Mouse (Mus musculus) hindbrain, embryonic 14.5 days (tissue): Measurements from ENCODE around the gene Prg3. TPM values are rescaled to one million over a fixed set of nuclear protein-coding genes. Genes with fewer than 3 reads are reported as not detected.

Source experiments
- ATAC-seq: fragments of 200-750 bp; cut with Nextera tagmentation; 2 replicates; pipeline ENCODE4 v1.8.0; 2017; ENCODE audit warnings: moderate number of reproducible peaks, mild to moderate bottlenecking, moderate TSS enrichment, moderate library complexity; ENCODE audit not compliant: low FRiP score
- DNase-seq: peaks from one replicate; pipeline ENCODE4 v3.0.0-alpha.2; 2015; ENCODE audit warnings: low spot score
- H3K27ac ChIP-seq: fragments of 300-500 bp; sonication (generic); 2 replicates; pipeline ENCODE4 v1.5.1; 2014; ENCODE audit warnings: mild to moderate bottlenecking, moderate library complexity
- H3K27me3 ChIP-seq: fragments of 300-500 bp; sonication (generic); 2 replicates; pipeline ENCODE4 v1.6.1; 2014; ENCODE audit warnings: mild to moderate bottlenecking, low read length, mixed read lengths; ENCODE audit not compliant: control insufficient read depth, insufficient read depth
- H3K36me3 ChIP-seq: fragments of 300-500 bp; sonication (generic); replicated peaks from 2 replicates; pipeline ENCODE4 v1.6.1; 2014; ENCODE audit not compliant: control insufficient read depth, insufficient read depth
- H3K4me1 ChIP-seq: fragments of 300-500 bp; sonication (generic); replicated peaks from 2 replicates; pipeline ENCODE4 v1.6.1; 2014; ENCODE audit warnings: antibody characterized with exemption, low read length, mixed read lengths; ENCODE audit not compliant: control insufficient read depth, insufficient read depth
- H3K4me2 ChIP-seq: fragments of 300-500 bp; sonication (generic); replicated peaks from 2 replicates; pipeline ENCODE4 v1.6.1; 2014; ENCODE audit warnings: mild to moderate bottlenecking, moderate library complexity
- H3K4me3 ChIP-seq: fragments of 300-500 bp; sonication (generic); replicated peaks from 2 replicates; pipeline ENCODE4 v1.5.1; 2014; ENCODE audit warnings: mild to moderate bottlenecking, low read length
- H3K9ac ChIP-seq: fragments of 300-500 bp; sonication (generic); 2 replicates; pipeline ENCODE4 v1.6.1; 2014
- H3K9me3 ChIP-seq: fragments of 300-500 bp; sonication (generic); 2 replicates; pipeline ENCODE4 v1.6.1; 2016; ENCODE audit warnings: low read length; ENCODE audit not compliant: control insufficient read depth
- WGBS: fragments of 180-500 bp; shearing (Covaris S2); extraction: QIAGEN DNeasy Blood & Tissue Kit; methylation state at CpG from one replicate; pipeline ENCODE4 v1.1.7; 2014; 5-methylcytosine and 5-hydroxymethylcytosine counted together
- polyA plus RNA-seq: library from polyadenylated mRNA; unstranded; fragments of >200 nt; fragmentation: Nextera tagmentation; extraction: Ambion mirVana; gene quantifications from 2 replicates; pipeline ENCODE4 v1.2.1, GENCODE M21; 2014

Gene Prg3
- polyA plus RNA-seq, 1 experiment from 2014 or later: not detected

- Histone ChIP-seq H3K4me2 (no peak overlapping the region), H3K27ac (no peak overlapping the region), H3K4me3 (no peak overlapping the region), H3K9ac (no peak overlapping the region), H3K9me3 (no peaks in the 10 kb centered on the region), H3K27me3 (no peaks in the 10 kb centered on the region), H3K36me3 (no peaks in the 10 kb centered on the region), H3K4me1 (no peaks in the 10 kb centered on the region)
- 70% methylated on average over 5 of the region's 5 CpGs for WGBS
- ATAC-seq: no peak
- DNase-seq: no peak
Measured at GRCm38 (mm10) chr2:85027281-85027680, 39.3 kb downstream of the Prg3 start.

DNA sequence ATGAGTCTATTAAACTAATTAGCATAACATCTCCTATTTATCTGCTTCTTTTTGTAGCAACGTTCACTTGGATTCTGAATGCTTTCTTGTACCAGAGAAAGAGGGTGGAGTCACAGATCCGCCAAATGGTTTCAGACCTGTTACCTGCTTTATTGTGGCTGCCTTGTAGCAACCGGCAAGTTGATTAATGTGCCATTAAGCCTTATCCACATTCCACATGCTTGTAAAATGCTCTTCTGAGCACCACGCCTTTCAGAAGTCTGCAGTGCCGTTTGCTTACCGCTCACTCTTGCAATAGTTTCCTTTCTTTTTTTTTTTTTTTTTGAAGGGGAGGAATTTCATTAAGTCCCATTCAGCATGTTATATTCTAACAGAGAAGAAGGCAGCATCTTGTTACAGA lies 41.9 kb downstream of the Prg3 start:
- ATAC-seq: no peak
- no peaks in the 10 kb centered on the region for H3K36me3 ChIP-seq
- H3K27me3 ChIP-seq: no peaks in the 10 kb centered on the region
- WGBS: 59% methylated on average over 6 of the region's 6 CpGs
- H3K27ac ChIP-seq: no peak overlapping the region
- H3K9me3 ChIP-seq: no peaks in the 10 kb centered on the region
- H3K4me1 ChIP-seq: no peaks in the 10 kb centered on the region
- H3K4me2 ChIP-seq: no peak overlapping the region
- no peak for DNase-seq
- no peak overlapping the region for H3K4me3 ChIP-seq
- no peak overlapping the region for H3K9ac ChIP-seq

GRCm38 (mm10) chr2:85030989-85031388 lies 43.0 kb downstream of the Prg3 start:
- 67% methylated on average over 6 of the region's 6 CpGs for WGBS
- H3K9me3 ChIP-seq: no peaks in the 10 kb centered on the region
- no peak overlapping the region for H3K9ac ChIP-seq
- H3K4me3 ChIP-seq: no peak overlapping the region
- peaks cover under 1% of the 10 kb centered on the region; the same call in 1 of the 2 replicates for H3K4me1 ChIP-seq
- ATAC-seq: no peak
- no peak for DNase-seq
- no peaks in the 10 kb centered on the region for H3K27me3 ChIP-seq
- no peak overlapping the region for H3K4me2 ChIP-seq
- H3K27ac ChIP-seq: no peak overlapping the region
- no peaks in the 10 kb centered on the region for H3K36me3 ChIP-seq

DNA sequence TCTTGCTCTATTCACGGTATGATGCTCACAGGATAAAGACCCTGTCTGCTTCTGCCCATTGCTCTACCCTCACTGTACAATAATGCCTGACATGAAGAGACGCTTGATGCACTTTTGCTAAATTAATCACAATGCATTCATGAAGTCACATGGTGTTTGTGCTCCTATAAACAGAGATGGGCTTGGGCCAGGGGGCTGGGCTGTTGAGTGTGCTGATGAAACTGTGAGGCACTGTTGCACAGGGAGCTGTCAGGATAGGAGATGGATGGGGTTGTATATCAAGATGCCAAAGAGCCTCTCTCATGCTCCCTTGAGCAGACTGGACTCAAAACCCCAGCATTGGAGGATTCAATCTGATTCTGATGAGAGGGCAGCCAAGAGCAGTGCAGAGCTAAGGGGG lies 45.1 kb downstream of the Prg3 start:
- H3K36me3 ChIP-seq: no peaks in the 10 kb centered on the region
- 79% methylated on average over 2 of the region's 2 CpGs for WGBS
- no peak for DNase-seq
- no peaks in the 10 kb centered on the region for H3K27me3 ChIP-seq
- no peak overlapping the region; the same call in 1 of the 2 replicates for H3K9ac ChIP-seq
- no peak for ATAC-seq
- H3K4me2 ChIP-seq: no peak overlapping the region
- H3K27ac ChIP-seq: no peak overlapping the region
- no peaks in the 10 kb centered on the region for H3K9me3 ChIP-seq
- no peak overlapping the region for H3K4me3 ChIP-seq
- H3K4me1 ChIP-seq: peaks cover 13% of the 10 kb centered on the region

DNA sequence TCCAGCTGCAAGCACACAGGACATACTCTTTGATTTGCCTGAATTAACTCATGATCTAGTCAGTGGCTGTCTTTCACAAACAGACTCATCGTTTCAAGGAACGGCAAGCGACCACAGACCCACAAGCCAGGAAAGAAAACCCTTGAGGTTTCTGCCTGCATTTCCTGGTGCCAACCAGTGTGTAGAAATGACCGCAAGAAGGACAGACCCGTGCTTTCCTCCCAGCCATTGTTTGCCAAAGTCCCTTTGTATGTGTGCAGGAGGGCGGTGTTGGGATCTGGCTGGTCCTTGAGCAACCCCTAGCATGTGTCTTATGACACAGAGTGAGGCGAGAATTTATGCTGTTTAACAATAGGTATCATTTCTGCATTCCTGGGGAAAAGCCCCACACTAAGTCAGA lies 46.2 kb downstream of the Prg3 start:
- ATAC-seq (no peak), DNase-seq (no peak)

DNA sequence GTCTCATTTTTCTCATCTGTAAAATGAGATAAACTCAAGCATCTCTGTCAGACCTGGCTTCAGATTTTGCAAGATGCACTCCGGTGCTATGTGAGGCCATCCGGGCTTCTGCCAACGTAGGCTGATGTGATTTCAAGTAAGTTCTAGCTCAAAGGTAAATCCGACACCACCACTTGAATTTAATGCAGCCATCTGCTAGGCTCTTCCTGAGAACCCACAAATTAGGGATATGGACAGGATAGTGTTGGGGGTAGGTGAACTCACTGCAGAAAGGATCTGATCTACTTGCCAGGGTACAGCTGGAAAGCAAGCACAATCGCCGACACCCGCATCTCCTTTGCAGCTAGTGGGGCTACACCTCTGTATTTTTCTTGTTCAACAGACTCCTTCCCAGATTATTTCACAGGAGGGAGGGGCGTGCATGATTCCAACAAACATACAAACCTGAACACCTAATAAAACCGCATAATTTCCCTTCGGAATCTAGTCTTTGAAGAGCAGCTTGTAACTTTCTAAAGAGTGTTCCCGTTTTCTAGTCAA lies 48.6 kb downstream of the Prg3 start:
- H3K9me3 ChIP-seq: no peaks in the 10 kb centered on the region
- peak overlapping the region; percentile 71 for H3K27ac ChIP-seq
- H3K9ac ChIP-seq: peak overlapping the region; percentile 92
- peak overlapping the region; percentile 69 for H3K4me3 ChIP-seq
- H3K4me2 ChIP-seq: peak overlapping the region; percentile 89
- peak; percentile 38 for ATAC-seq
- peaks cover 16% of the 10 kb centered on the region for H3K4me1 ChIP-seq
- DNase-seq: no peak
- peaks cover 21% of the 10 kb centered on the region for H3K36me3 ChIP-seq
- no peaks in the 10 kb centered on the region for H3K27me3 ChIP-seq
- WGBS: 10% methylated on average over 11 of the region's 11 CpGs

More for the DNA sequence above, 46.2 kb downstream of the Prg3 start:
- Histone ChIP-seq H3K4me1 (peaks cover 16% of the 10 kb centered on the region), H3K4me2 (no peak overlapping the region), H3K27me3 (no peaks in the 10 kb centered on the region), H3K27ac (no peak overlapping the region), H3K9ac (no peak overlapping the region), H3K9me3 (no peaks in the 10 kb centered on the region), H3K36me3 (no peaks in the 10 kb centered on the region), H3K4me3 (no peak overlapping the region)
- WGBS: 78% methylated on average over 7 of the region's 7 CpGs

DNA sequence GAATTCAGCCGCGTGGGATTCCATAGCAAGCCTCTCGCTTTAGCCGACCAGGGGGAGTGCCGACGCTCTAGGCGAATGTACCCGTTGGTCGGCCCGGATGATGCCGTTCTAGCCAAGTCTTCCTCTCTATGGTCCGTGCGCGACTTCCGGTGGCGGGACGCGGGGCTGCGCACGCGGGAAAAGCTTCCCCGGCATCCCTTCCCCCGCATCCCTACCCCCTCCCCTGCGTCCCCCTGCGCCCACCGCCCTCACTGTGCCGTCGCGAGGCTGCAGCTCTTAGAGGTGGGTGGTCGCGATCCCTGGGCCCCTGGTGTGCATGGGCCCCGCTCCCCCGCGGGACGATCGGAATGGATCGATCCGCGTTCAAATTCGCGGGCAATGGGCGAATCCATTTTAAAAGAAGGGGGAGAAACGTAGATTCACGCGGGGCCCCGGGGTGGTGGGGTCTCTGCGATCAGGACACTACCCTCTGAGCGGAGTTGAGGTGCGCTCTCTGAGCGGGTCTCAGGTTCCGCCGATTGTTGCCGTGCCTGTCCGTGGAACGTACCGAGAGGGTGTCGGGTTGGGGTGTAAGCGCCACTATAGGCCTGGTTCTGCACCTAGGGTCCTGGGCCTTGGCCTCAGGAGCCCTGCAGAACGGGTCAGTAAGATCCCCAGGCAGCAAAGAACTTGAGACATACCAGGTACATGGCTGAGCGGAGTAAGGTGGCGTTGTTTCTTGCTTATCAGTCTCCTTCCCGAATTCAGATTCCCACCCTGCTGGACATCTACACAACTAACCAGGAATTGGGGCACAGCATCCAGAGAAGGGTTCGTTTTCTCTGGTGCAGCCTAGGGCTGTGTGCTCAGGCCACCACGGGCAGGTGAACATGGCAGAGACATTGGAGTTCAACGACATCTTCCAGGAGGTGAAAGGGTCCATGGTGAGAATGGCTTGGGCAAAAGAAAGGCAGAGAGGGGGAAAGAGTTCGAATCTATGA lies 49.3 kb downstream of the Prg3 start, which contains the start of the genes Ssrp1 and P2rx3:
Gene Ssrp1 (plus strand): TSS at position 188 of the 980 bp plus-strand sequence.
Gene P2rx3 (minus strand): TSS at position 416 of the 980 bp plus-strand sequence.
- H3K4me1 ChIP-seq: peaks cover 16% of the 10 kb centered on the region
- peak within 1 kb of the TSS; percentile 89 for H3K4me2 ChIP-seq
- H3K36me3 ChIP-seq: peaks cover 29% of the 10 kb centered on the region
- no peaks in the 10 kb centered on the region for H3K9me3 ChIP-seq
- ATAC-seq (peak; percentile 97), DNase-seq (peak; percentile 95)
- peak within 1 kb of the TSS; percentile 69 for H3K4me3 ChIP-seq
- WGBS: under 1% methylated on average over 66 of the region's 66 CpGs
- H3K9ac ChIP-seq: peak within 1 kb of the TSS; percentile 92
- no peaks in the 10 kb centered on the region for H3K27me3 ChIP-seq
- peak within 1 kb of the TSS; percentile 71 for H3K27ac ChIP-seq

GRCm38 (mm10) chr2:85038336-85038735 lies 50.3 kb downstream of the Prg3 start:
- DNase-seq: no peak
- Histone ChIP-seq H3K27me3 (no peaks in the 10 kb centered on the region), H3K27ac (no peak overlapping the region), H3K9ac (peak overlapping the region; percentile 92), H3K4me3 (peak overlapping the region; percentile 69), H3K36me3 (peaks cover 39% of the 10 kb centered on the region), H3K4me1 (peaks cover 16% of the 10 kb centered on the region), H3K4me2 (peak overlapping the region; percentile 89), H3K9me3 (no peaks in the 10 kb centered on the region)
- ATAC-seq: no peak
- 85% methylated on average over 13 of the region's 13 CpGs for WGBS
